Comparison of ENCODE assay signal across 8 mouse cellular contexts in genomic region chr1:58711365-58712016, GRCm38 (mm10). TPM values are rescaled to one million over a fixed set of nuclear protein-coding genes. Genes with fewer than 3 reads are reported as not detected.
DNase-seq lines count a peak whose midpoint lies in the region; ATAC-seq lines count a peak whose summit lies in the region.

Gene Cflar, plus strand, starts transcription at chr1:58711508.

- DNase-seq in layer of hippocampus, adult 11-12 months (ENCODE audit: low spot score), result peak; percentile 59
- no peak for DNase-seq in layer of hippocampus, adult 9-11 months
- peak; percentile 75 for DNase-seq in embryo, embryonic 10.5 days (ENCODE audit: low spot score)
- DNase-seq in gastrocnemius, postnatal 4 days (ENCODE audit: low spot score in 2 of 2), result peak; percentile 69 to 82
- peak; percentile 66 to 74 for DNase-seq in spleen, adult 18-20 months

- H3K9me3 ChIP-seq in intestine, embryonic 15.5 days, result no peaks in the 10 kb centered on the region
- H3K9me3 ChIP-seq in limb, embryonic 12.5 days, result no peaks in the 10 kb centered on the region
- H3K9me3 ChIP-seq in midbrain, embryonic 13.5 days, result no peaks in the 10 kb centered on the region

- peak within 1 kb of the TSS; percentile 58 for H3K4me2 ChIP-seq in intestine, embryonic 15.5 days (replicated peaks)
- peak within 1 kb of the TSS; percentile 68 for H3K4me2 ChIP-seq in limb, embryonic 12.5 days
- peak within 1 kb of the TSS; percentile 75 for H3K4me2 ChIP-seq in midbrain, embryonic 13.5 days (replicated peaks)

- under 1% methylated on average over 45 of the region's 45 CpGs for whole genome bisulfite sequencing in intestine, embryonic 15.5 days
- WGBS in limb, embryonic 12.5 days, result under 1% methylated on average over 45 of the region's 45 CpGs
- WGBS in midbrain, embryonic 13.5 days, result under 1% methylated on average over 45 of the region's 45 CpGs

- ATAC-seq in intestine, embryonic 15.5 days, result peak; percentile 76
- ATAC-seq in limb, embryonic 12.5 days (ENCODE audit: insufficient number of reproducible peaks, insufficient read depth, low FRiP score, low TSS enrichment, low read depth), result peak; percentile 43
- peak; percentile 86 for ATAC-seq in midbrain, embryonic 13.5 days

- no peaks in the 10 kb centered on the region for H3K27me3 ChIP-seq in intestine, embryonic 15.5 days (replicated peaks)
- H3K27me3 ChIP-seq in limb, embryonic 12.5 days, result no peaks in the 10 kb centered on the region
- H3K27me3 ChIP-seq in midbrain, embryonic 13.5 days, result no peaks in the 10 kb centered on the region

- no peaks in the 10 kb centered on the region for H3K36me3 ChIP-seq in intestine, embryonic 15.5 days
- peaks cover 13% of the 10 kb centered on the region; the same call in 1 of the 2 replicates for H3K36me3 ChIP-seq in limb, embryonic 12.5 days
- no peaks in the 10 kb centered on the region for H3K36me3 ChIP-seq in midbrain, embryonic 13.5 days

- peaks cover 9% of the 10 kb centered on the region; the same call in 1 of the 2 replicates for H3K4me1 ChIP-seq in intestine, embryonic 15.5 days (replicated peaks)
- peaks cover 17% of the 10 kb centered on the region for H3K4me1 ChIP-seq in limb, embryonic 12.5 days (replicated peaks)
- peaks cover 16% of the 10 kb centered on the region for H3K4me1 ChIP-seq in midbrain, embryonic 13.5 days (replicated peaks)

- peak within 1 kb of the TSS; percentile 52 for H3K4me3 ChIP-seq in intestine, embryonic 15.5 days (replicated peaks)
- H3K4me3 ChIP-seq in limb, embryonic 12.5 days (replicated peaks), result peak within 1 kb of the TSS; percentile 57
- peak within 1 kb of the TSS; percentile 64 for H3K4me3 ChIP-seq in midbrain, embryonic 13.5 days (replicated peaks)

- peak within 1 kb of the TSS; percentile 75 for H3K9ac ChIP-seq in intestine, embryonic 15.5 days
- peak within 1 kb of the TSS; percentile 83 for H3K9ac ChIP-seq in limb, embryonic 12.5 days (replicated peaks)
- peak within 1 kb of the TSS; percentile 80 for H3K9ac ChIP-seq in midbrain, embryonic 13.5 days (replicated peaks)

- H3K27ac ChIP-seq in intestine, embryonic 15.5 days, result peak within 1 kb of the TSS; percentile 99
- peak within 1 kb of the TSS; percentile 99 for H3K27ac ChIP-seq in limb, embryonic 12.5 days
- peak within 1 kb of the TSS; percentile 81 for H3K27ac ChIP-seq in midbrain, embryonic 13.5 days

RNA-seq across cellular contexts. Expression of gene Cflar, which starts in this region (rescaled TPM):
- 10 to 100 TPM; 49.6 to 54.3 TPM for total RNA-seq in gastrocnemius, postnatal 4 days (2021)
- 29.2 and 30.0 TPM in 2 replicates for polyA plus RNA-seq in intestine, embryonic 15.5 days (2015; fragmentation: Nextera tagmentation; extraction: Ambion mirVana)
- polyA plus RNA-seq in limb, embryonic 12.5 days (2016; fragmentation: Nextera tagmentation; extraction: Ambion mirVana), result 29.9 and 34.3 TPM in 2 replicates
- polyA plus RNA-seq in midbrain, embryonic 13.5 days (2015; fragmentation: Nextera tagmentation; extraction: Ambion mirVana), result 15.9 and 16.4 TPM in 2 replicates
